Mouse (Mus musculus) stomach, embryonic 16.5 days (tissue): ENCODE measurements around the gene Gm8660. TPM values are rescaled to one million over a fixed set of nuclear protein-coding genes. Genes with fewer than 3 reads are reported as not detected.
"Not testable (repeated sequence)": the region's sequence is repeated elsewhere in the genome, so short reads cannot be mapped to it uniquely, and the experiment has no call there.

Experiments
- ATAC-seq: fragments of 200-750 bp; cut with Nextera tagmentation; 2 replicates; pipeline ENCODE4 v1.8.0; 2017; ENCODE audit warnings: moderate number of reproducible peaks, moderate TSS enrichment; ENCODE audit not compliant: insufficient read depth, low FRiP score
- H3K27ac ChIP-seq: fragments of 300-500 bp; sonication (generic); 2 replicates; pipeline ENCODE4 v1.5.1; 2014; ENCODE audit warnings: low read length
- H3K27me3 ChIP-seq: fragments of 300-500 bp; sonication (generic); 2 replicates; pipeline ENCODE4 v1.6.1; 2014; ENCODE audit warnings: low read length, control low read depth, mixed read lengths; ENCODE audit not compliant: control insufficient read depth, insufficient read depth
- H3K36me3 ChIP-seq: fragments of 300-500 bp; sonication (generic); 2 replicates; pipeline ENCODE4 v1.6.1; 2014; ENCODE audit warnings: low read length; ENCODE audit not compliant: control insufficient read depth, insufficient read depth
- H3K4me1 ChIP-seq: fragments of 300-500 bp; sonication (generic); 2 replicates; pipeline ENCODE4 v1.6.1; 2014; ENCODE audit warnings: low read length, control low read depth, mixed read lengths; ENCODE audit not compliant: control insufficient read depth, insufficient read depth
- H3K4me2 ChIP-seq: fragments of 300-500 bp; sonication (generic); 2 replicates; pipeline ENCODE4 v1.6.1; 2014; ENCODE audit warnings: low read depth, low read length, mixed read lengths
- H3K4me3 ChIP-seq: fragments of 300-500 bp; sonication (generic); replicated peaks from 2 replicates; pipeline ENCODE4 v1.5.1; 2014; ENCODE audit warnings: mild to moderate bottlenecking, low read length
- H3K9ac ChIP-seq: fragments of 300-500 bp; sonication (generic); 2 replicates; pipeline ENCODE4 v1.6.1; 2014; ENCODE audit warnings: low read length
- H3K9me3 ChIP-seq: fragments of 300-500 bp; sonication (generic); replicated peaks from 2 replicates; pipeline ENCODE4 v1.6.1; 2016; ENCODE audit warnings: low read length, control low read depth; ENCODE audit not compliant: control insufficient read depth
- WGBS: fragments of 180-500 bp; shearing (Covaris S2); extraction: QIAGEN DNeasy Blood & Tissue Kit; methylation state at CpG from one replicate; pipeline ENCODE4 v1.1.7; 2014; 5-methylcytosine and 5-hydroxymethylcytosine counted together
- polyA plus RNA-seq: library from polyadenylated mRNA; unstranded; fragments of >200 nt; fragmentation: Nextera tagmentation; extraction: Ambion mirVana; gene quantifications from 2 replicates; pipeline ENCODE4 v1.2.1, GENCODE M21; 2015

Gm8660 gene
- polyA plus RNA-seq: not detected in 2 replicates

GRCm38 (mm10) chr7:22370939-22371338, at the start of gene Gm8660:
Gm8660 (minus strand) TSS chr7:22371039.
- not testable (repeated sequence) for H3K9ac ChIP-seq, H3K27ac ChIP-seq, H3K36me3 ChIP-seq, H3K27me3 ChIP-seq, H3K9me3 ChIP-seq, ATAC-seq, H3K4me1 ChIP-seq, H3K4me3 ChIP-seq, H3K4me2 ChIP-seq
- no CpG with 5 or more reads among the region's 1 CpGs for WGBS

- H3K27ac ChIP-seq, H3K27me3 ChIP-seq, H3K4me2 ChIP-seq, ATAC-seq, H3K4me3 ChIP-seq, H3K4me1 ChIP-seq, H3K9ac ChIP-seq, H3K9me3 ChIP-seq, H3K36me3 ChIP-seq: not testable (repeated sequence)
- WGBS: no CpG with 5 or more reads among the region's 3 CpGs
Measured at GRCm38 (mm10) chr7:22413283-22413682, 42.4 kb upstream of the Gm8660 start, which contains the start of gene Vmn1r148. Vmn1r148 (plus strand) TSS chr7:22413583.

GRCm38 (mm10) chr7:22329617-22330016, 41.2 kb downstream of the Gm8660 start, which contains the start of gene Gm4187:
Gm4187 (minus strand) TSS chr7:22329717.
- not testable (repeated sequence) for H3K27ac ChIP-seq, H3K27me3 ChIP-seq, H3K9ac ChIP-seq, ATAC-seq, H3K9me3 ChIP-seq, H3K4me1 ChIP-seq, H3K36me3 ChIP-seq, H3K4me2 ChIP-seq, H3K4me3 ChIP-seq
- WGBS: no CpG with 5 or more reads among the region's 2 CpGs

Other genes with a start within 250 kb of the Gm8660 start
- not detected in 2 replicates for gene Gm10666, start 236.3 kb downstream of the Gm8660 start, polyA plus RNA-seq
- gene Vmn1r142, start 207.0 kb downstream of the Gm8660 start, polyA plus RNA-seq: not detected in 2 replicates
- not detected in 2 replicates for gene Vmn1r143, start 181.7 kb downstream of the Gm8660 start, polyA plus RNA-seq
- gene Gm8653, start 169.8 kb downstream of the Gm8660 start, polyA plus RNA-seq: not detected in 2 replicates
- gene Gm8453, start 141.6 kb downstream of the Gm8660 start, polyA plus RNA-seq: not detected in 2 replicates
- not detected in 2 replicates for gene Gm4187, start 41.3 kb downstream of the Gm8660 start, polyA plus RNA-seq
- gene Vmn1r148, start 42.5 kb upstream of the Gm8660 start, polyA plus RNA-seq: not detected in 2 replicates
- gene Vmn1r149, start 67.2 kb upstream of the Gm8660 start, polyA plus RNA-seq: not detected in 2 replicates
- not detected in 2 replicates for gene Gm10665, start 93.0 kb upstream of the Gm8660 start, polyA plus RNA-seq
- not detected in 2 replicates for gene Vmn1r151, start 128.6 kb upstream of the Gm8660 start, polyA plus RNA-seq
- gene Vmn1r152, start 151.9 kb upstream of the Gm8660 start, polyA plus RNA-seq: not detected in 2 replicates
- not detected in 2 replicates for gene Gm8677, start 163.8 kb upstream of the Gm8660 start, polyA plus RNA-seq
- not detected in 2 replicates for gene Gm4201, start 194.3 kb upstream of the Gm8660 start, polyA plus RNA-seq
- gene Gm4565, start 217.1 kb upstream of the Gm8660 start, polyA plus RNA-seq: not detected in 2 replicates